In genomic region chr12:42338996-42339680, GRCm38 (mm10) we compare ENCODE assay signal across 27 mouse cellular contexts.
A peak's percentile ranks its signal among the peaks of the same experiment; 100 is the strongest.
DNase-seq lines count a peak whose midpoint lies in the region; ATAC-seq lines count a peak whose summit lies in the region.
"Had no signal": no experiment of that assay in that cellular context is flagged by ENCODE, and none has a peak within 500 bp of the region (broad histone marks: within the 10 kb centered on the region; RNA-seq: fewer than 3 reads in every experiment).

No protein-coding gene starts in this region.

- no peaks in the 10 kb centered on the region for H3K36me3 ChIP-seq in forebrain, embryonic 12.5 days (replicated peaks)
- H3K36me3 ChIP-seq: embryonic facial prominence, embryonic 15.5 days; forebrain, embryonic 15.5 days; G1E; heart, embryonic 10.5 days; heart, embryonic 13.5 days; hindbrain, embryonic 15.5 days; intestine, embryonic 15.5 days had no signal

- H3K27me3 ChIP-seq in forebrain, embryonic 12.5 days = no peaks in the 10 kb centered on the region
- H3K27me3 ChIP-seq: CH12.LX; embryonic facial prominence, embryonic 15.5 days; forebrain, embryonic 15.5 days; heart, embryonic 13.5 days; hindbrain, embryonic 15.5 days; intestine, embryonic 15.5 days had no signal

- no peaks in the 10 kb centered on the region for H3K9me3 ChIP-seq in forebrain, embryonic 12.5 days
- H3K9me3 ChIP-seq: embryonic facial prominence, embryonic 15.5 days; forebrain, embryonic 15.5 days; heart, embryonic 10.5 days; heart, embryonic 13.5 days; hindbrain, embryonic 15.5 days; intestine, embryonic 15.5 days had no signal

- no peak overlapping the region for H3K4me2 ChIP-seq in forebrain, embryonic 12.5 days
- H3K4me2 ChIP-seq: embryonic facial prominence, embryonic 15.5 days; forebrain, embryonic 15.5 days; heart, embryonic 13.5 days; hindbrain, embryonic 15.5 days; intestine, embryonic 15.5 days had no signal

- no peak overlapping the region for H3K9ac ChIP-seq in forebrain, embryonic 12.5 days
- H3K9ac ChIP-seq: embryonic facial prominence, embryonic 15.5 days; forebrain, embryonic 15.5 days; heart, embryonic 13.5 days; hindbrain, embryonic 15.5 days; intestine, embryonic 15.5 days had no signal

- DNase-seq in cerebellum, postnatal 14 days = peak; percentile 12 to 17
- DNase-seq in cerebellum, postnatal 25 days = no peak
- peak; percentile 8 for DNase-seq in left cerebral cortex, postnatal 4 days
- no peak for DNase-seq in left cerebral cortex, adult 11 months (ENCODE audit: low spot score)
- DNase-seq in retina, embryonic 14.5 days (ENCODE audit: low spot score) = peak; percentile 78
- DNase-seq: adrenal gland, adult 2 months; adrenal gland, postnatal 14 days; B cell, adult 2 months; cerebellum, adult 11 months; cerebellum, adult 8-10 months; cerebellum, postnatal 36 days; embryo, embryonic 11 days; gastrocnemius, postnatal 10 days; gastrocnemius, postnatal 36 days; heart, adult 2 months; heart, postnatal 14 days; heart, postnatal 4 days; kidney, adult 11 months had no signal

- intact Hi-C loops in left cerebral cortex, postnatal 4 days (cut with DNase I) = no loop called here

- WGBS in forebrain, embryonic 12.5 days = 72% methylated on average over 3 of the region's 3 CpGs

- no peak overlapping the region for H3K4me3 ChIP-seq in forebrain, embryonic 12.5 days (replicated peaks)
- H3K4me3 ChIP-seq: embryonic facial prominence, embryonic 15.5 days; forebrain, embryonic 15.5 days; heart, adult 2 months; heart, embryonic 10.5 days; heart, embryonic 13.5 days; hindbrain, embryonic 15.5 days; intestine, embryonic 15.5 days had no signal

- ATAC-seq in forebrain, embryonic 12.5 days (ENCODE audit: low FRiP score) = no peak
- ATAC-seq: forebrain, embryonic 15.5 days; intestine, embryonic 15.5 days had no signal

- no peaks in the 10 kb centered on the region for H3K4me1 ChIP-seq in forebrain, embryonic 12.5 days
- H3K4me1 ChIP-seq: embryonic facial prominence, embryonic 15.5 days; forebrain, embryonic 15.5 days; heart, embryonic 10.5 days; heart, embryonic 13.5 days; hindbrain, embryonic 15.5 days; intestine, embryonic 15.5 days had no signal

- no peak overlapping the region for H3K27ac ChIP-seq in forebrain, embryonic 12.5 days
- H3K27ac ChIP-seq: embryonic facial prominence, embryonic 15.5 days; forebrain, embryonic 15.5 days; heart, adult 2 months; heart, embryonic 10.5 days; heart, embryonic 13.5 days; hindbrain, embryonic 15.5 days; intestine, embryonic 15.5 days had no signal

Comparison
In these comparisons a context has a peak if more than half of its experiments do, and no peak if none do; other contexts are left out.
1. DNase-seq: peak in cerebellum, postnatal 14 days (2 of 2), left cerebral cortex, postnatal 4 days (single experiment) and retina, embryonic 14.5 days (single experiment); none in cerebellum, postnatal 25 days (0 of 2) and left cerebral cortex, adult 11 months (single experiment).